Mouse (Mus musculus) brain, embryonic 14.5 days (tissue): ENCODE measurements at regions not wholly inside any gene's neighbourhood (a gene's known extent, or its start where the extent isn't known, plus 50 kb on each side); places are given as distances from the start of the nearest gene placed in this dataset.

ENCODE experiments used
- DNase-seq: peaks from one replicate; pipeline ENCODE4 v3.0.0-alpha.2; 2011; ENCODE audit warnings: low read depth
- CTCF ChIP-seq: fragments of 200-500 bp; IDR thresholded peaks from 2 replicates; pipeline ENCODE4 v1.5.1; 2012; ENCODE audit warnings: inconsistent platforms, mild to moderate bottlenecking, moderate library complexity, borderline replicate concordance; ENCODE audit not compliant: insufficient read depth, insufficient read length; ENCODE audit errors: extremely low read depth
- POLR2A ChIP-seq: fragments of 200-500 bp; IDR thresholded peaks from 2 replicates; pipeline ENCODE4 v1.6.1; 2012; ENCODE audit warnings: mild to moderate bottlenecking, inconsistent platforms, borderline replicate concordance; ENCODE audit not compliant: poor library complexity, insufficient read depth, insufficient read length, severe bottlenecking; ENCODE audit errors: extremely low read depth

DNA sequence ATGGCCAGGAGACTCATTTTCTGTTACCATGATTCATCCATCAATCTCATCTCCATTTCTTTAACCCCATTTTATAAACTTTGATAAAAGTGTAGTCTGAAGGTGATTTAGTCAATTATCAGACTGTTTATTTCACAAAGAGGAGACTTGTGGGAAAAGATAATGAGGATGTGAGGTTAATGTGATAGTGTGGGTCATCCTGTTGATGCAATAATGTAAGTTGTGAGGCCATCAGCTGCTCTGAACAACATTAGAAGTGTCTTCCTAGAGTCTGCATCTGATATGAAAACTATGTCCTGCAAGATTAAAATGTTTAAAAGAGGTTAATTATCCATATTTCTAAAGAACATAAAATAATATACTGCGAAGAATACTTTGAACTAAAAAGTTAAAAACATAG lies 842.8 kb downstream of the Pcdh17 start:
- TF ChIP-seq POLR2A (no peak), CTCF (no peak)
- DNase-seq, result no peak

DNA sequence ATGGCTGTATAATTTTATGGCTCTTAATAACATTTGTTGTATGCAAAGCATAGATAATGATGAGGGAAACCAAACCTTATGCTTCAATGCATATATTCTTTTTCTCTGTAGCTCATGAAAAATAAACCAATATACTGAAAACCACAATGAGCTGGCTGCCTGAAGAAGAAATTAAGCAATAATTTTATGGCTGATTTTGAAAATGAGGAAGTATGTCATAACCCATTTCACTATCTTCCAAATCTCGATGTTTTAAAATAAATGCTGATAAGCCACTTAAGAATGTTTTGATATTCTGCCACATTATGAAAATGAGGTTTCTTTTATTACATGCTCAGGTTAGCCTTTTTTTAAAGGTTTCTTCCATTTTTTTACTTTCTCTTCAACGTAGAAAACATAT lies 844.1 kb downstream of the Pcdh17 start:
- TF ChIP-seq POLR2A (no peak), CTCF (no peak)
- no peak for DNase-seq

DNA sequence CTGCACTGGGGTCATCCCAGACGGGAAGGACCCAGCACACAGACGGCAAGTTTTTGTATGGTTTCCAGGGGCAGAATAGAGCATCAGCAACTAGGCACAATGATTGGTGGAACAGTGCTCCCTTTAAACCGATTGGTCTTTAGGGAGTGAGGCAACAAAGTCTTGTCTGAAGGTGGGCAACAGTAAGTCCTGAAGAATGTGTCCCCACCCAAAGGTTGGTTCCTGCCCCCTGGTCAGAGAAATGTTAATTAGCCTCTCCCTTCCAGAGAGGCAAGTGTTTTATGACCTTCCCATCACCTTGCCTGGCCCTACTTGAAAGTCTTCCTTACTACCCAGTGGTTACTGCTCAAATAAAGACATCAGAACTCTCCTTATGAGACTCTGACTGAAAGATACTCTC lies 855.6 kb downstream of the Pcdh17 start:
- no peak for DNase-seq
- TF ChIP-seq CTCF, result no peak
- no peak for TF ChIP-seq POLR2A

- DNase-seq, result peak; percentile 58
- no peak for TF ChIP-seq POLR2A
- TF ChIP-seq CTCF, result no peak
These were observed 877.3 kb downstream of the Pcdh17 start for GRCm38 (mm10) chr14:85320679-85321078.

DNA sequence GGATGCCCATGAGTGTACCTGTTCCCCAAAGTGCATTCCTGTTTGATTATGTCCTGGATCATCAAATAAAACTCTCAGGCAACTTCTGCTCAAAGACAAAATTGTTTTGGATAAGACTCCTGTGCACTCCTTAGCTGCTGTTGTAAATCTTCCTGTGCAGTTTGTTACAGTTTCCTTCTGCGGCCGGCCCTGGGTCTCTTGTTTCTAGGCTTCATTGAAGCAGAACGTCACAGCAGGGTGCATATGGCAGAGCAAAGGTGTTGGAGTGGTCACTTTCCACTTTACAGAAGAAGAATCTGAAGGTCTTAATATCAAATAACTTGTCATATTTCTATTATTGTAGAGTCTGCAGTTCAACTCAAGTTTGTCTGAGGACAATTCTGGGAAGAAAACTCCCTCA lies 889.9 kb downstream of the Pcdh17 start:
- TF ChIP-seq CTCF (no peak), POLR2A (no peak)
- DNase-seq, result no peak

- no peak for DNase-seq
- TF ChIP-seq CTCF (no peak), POLR2A (no peak)
These were observed 893.8 kb downstream of the Pcdh17 start for GRCm38 (mm10) chr14:85337182-85337581.

- TF ChIP-seq POLR2A (no peak), CTCF (no peak)
These were observed 911.4 kb downstream of the Pcdh17 start for GRCm38 (mm10) chr14:85354626-85355355.

DNA sequence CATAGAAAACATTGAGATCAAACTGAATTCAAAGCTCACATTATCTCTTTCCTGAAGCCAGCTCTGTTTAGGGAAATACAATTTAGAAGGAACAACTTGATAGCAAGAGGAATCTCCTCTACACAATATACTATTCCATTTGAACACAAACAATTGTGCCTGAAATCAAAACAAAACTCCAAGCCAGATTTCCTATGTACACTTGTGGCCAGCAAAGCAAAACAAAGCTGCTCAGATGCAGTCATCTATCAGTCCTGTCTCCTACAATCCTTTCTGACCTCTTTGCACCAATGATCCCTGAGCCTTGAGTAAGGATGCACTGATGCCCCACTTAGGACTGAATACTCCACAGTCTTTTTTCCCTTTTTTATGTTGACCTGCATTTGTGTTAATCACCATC lies 920.2 kb downstream of the Pcdh17 start:
- DNase-seq, result no peak
- TF ChIP-seq CTCF, result no peak
- TF ChIP-seq POLR2A, result no peak

More at GRCm38 (mm10) chr14:85354626-85355355, 911.4 kb downstream of the Pcdh17 start:
- peak; percentile 89 for DNase-seq

- DNase-seq, result no peak
- no peak for TF ChIP-seq CTCF
- TF ChIP-seq POLR2A, result no peak
These were observed 929.9 kb downstream of the Pcdh17 start for GRCm38 (mm10) chr14:85373312-85373711.

DNA sequence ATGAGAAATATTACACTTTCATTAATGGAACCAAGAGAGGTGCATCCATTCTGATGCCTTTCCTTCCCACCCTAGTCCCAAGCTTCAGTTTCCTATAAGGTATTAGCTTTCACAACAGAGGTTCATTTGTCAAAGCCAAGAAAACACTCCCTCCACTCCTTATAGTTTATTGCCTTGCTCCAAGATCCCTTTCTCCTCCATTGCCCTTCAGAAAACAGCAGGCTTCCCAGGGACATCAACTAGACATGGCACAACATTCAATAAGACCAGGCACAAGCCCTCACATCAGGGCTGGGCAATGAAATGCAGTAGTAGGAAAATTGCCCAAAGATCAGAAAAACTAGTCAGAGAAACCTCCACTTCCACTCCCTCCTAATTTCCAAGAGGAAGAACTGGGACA lies 960.3 kb downstream of the Pcdh17 start:
- TF ChIP-seq CTCF, result no peak
- no peak for TF ChIP-seq POLR2A
- DNase-seq, result no peak
